Mouse (Mus musculus) neutrophil, adult 83 days (primary cell): ENCODE measurements around the gene Slmap. TPM values are rescaled to one million over a fixed set of nuclear protein-coding genes. Genes with fewer than 3 reads are reported as not detected.

Source experiments
- total RNA-seq, 2 experiments: library from RNA; stranded (reverse); gene quantifications; one replicate each; pipeline ENCODE4 v1.2.4; 2023

The Slmap gene
- total RNA-seq: 10 to 100 TPM; 88.8 to 89.4 TPM

GRCm38 (mm10) chr14:26534757-26535479 is at the start of gene Slmap:
Slmap (minus strand) TSS chr14:26534931.

GRCm38 (mm10) chr14:26573556-26573955 is 38.8 kb upstream of the Slmap start, which contains the start of gene Dennd6a:
Dennd6a (plus strand) TSS chr14:26573856.

Other genes starting within 250 kb of the Slmap start
- 10 to 100 TPM; 16.5 to 17.9 TPM for gene Dennd6a, start 38.9 kb upstream of the Slmap start, total RNA-seq
- gene Arf4, start 103.1 kb upstream of the Slmap start, total RNA-seq: 100 to 1,000 TPM; 191 to 196 TPM
- 1 to 10 TPM; 6.5 to 6.7 TPM for gene Pde12, start 135.0 kb upstream of the Slmap start, total RNA-seq
- under 1 TPM in 1 of 2 experiments, not detected in 1; 0.04 TPM for gene Dnah12, start 158.3 kb upstream of the Slmap start, total RNA-seq